Mouse (Mus musculus): ENCODE results near the gene Mtus2.

DNA sequence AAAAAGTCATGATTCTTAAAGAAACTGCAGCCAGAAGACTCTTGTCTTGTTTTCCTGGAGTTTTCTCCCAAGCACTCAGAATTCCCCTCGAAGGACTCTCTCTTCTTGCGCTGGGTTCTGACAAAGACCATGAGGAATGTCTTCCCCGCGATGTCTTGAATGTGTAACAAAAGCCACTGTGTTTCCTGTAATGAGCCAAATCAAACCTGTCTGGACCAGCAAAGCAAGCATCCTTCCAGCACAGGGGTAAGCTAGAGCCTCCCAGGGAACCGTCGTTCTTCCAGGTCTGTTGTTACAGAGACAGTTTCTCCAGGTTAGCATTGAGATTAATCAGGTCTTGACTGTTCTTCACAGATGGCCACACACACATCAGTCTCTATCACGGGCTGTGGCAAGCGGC is 321.1 kb downstream of the Mtus2 start:
- TF ChIP-seq E2F4 (IDR thresholded peaks at IDR 0.05; ENCODE audit: borderline replicate concordance, low read depth, low read length) (no peak), MAFK (IDR thresholded peaks at IDR 0.05; ENCODE audit: borderline replicate concordance, low read depth, low read length) (no peak), UBTF (IDR thresholded peaks at IDR 0.05; ENCODE audit: borderline replicate concordance, insufficient read depth, low read depth, low read length) (no peak)
